Mouse (Mus musculus) midbrain, embryonic 12.5 days (tissue): ENCODE data around the gene Gfm2. TPM values are rescaled to one million over a fixed set of nuclear protein-coding genes. Genes with fewer than 3 reads are reported as not detected.

Experiments
- ATAC-seq: fragments of 200-750 bp; cut with Nextera tagmentation; 2 replicates; pipeline ENCODE4 v1.8.0; 2017; ENCODE audit warnings: low read depth, moderate TSS enrichment, moderate library complexity; ENCODE audit not compliant: low FRiP score
- H3K27ac ChIP-seq: fragments of 300-500 bp; sonication (generic); replicated peaks from 2 replicates; pipeline ENCODE4 v1.5.1; 2016; ENCODE audit warnings: mild to moderate bottlenecking
- H3K27me3 ChIP-seq: fragments of 300-500 bp; sonication (generic); 2 replicates; pipeline ENCODE4 v1.6.1; 2016; ENCODE audit warnings: mild to moderate bottlenecking
- H3K36me3 ChIP-seq: fragments of 300-500 bp; sonication (generic); 2 replicates; pipeline ENCODE4 v1.6.1; 2016
- H3K4me1 ChIP-seq: fragments of 300-500 bp; sonication (generic); 2 replicates; pipeline ENCODE4 v1.6.1; 2016
- H3K4me2 ChIP-seq: fragments of 300-500 bp; sonication (generic); replicated peaks from 2 replicates; pipeline ENCODE4 v1.6.1; 2016; ENCODE audit warnings: mild to moderate bottlenecking, moderate library complexity
- H3K4me3 ChIP-seq: fragments of 300-500 bp; sonication (generic); 2 replicates; pipeline ENCODE4 v1.5.1; 2016; ENCODE audit warnings: mild to moderate bottlenecking
- H3K9ac ChIP-seq: fragments of 300-500 bp; sonication (generic); replicated peaks from 2 replicates; pipeline ENCODE4 v1.6.1; 2016; ENCODE audit warnings: mild to moderate bottlenecking, moderate library complexity
- H3K9me3 ChIP-seq: fragments of 300-500 bp; sonication (generic); 2 replicates; pipeline ENCODE4 v1.6.1; 2016; ENCODE audit warnings: mild to moderate bottlenecking
- WGBS: fragments of 180-500 bp; shearing (Covaris S2); methylation state at CpG from one replicate; pipeline ENCODE4 v1.1.7; 2016; 5-methylcytosine and 5-hydroxymethylcytosine counted together
- polyA plus RNA-seq: library from polyadenylated mRNA; unstranded; fragments of >200 nt; fragmentation: Nextera tagmentation; extraction: Ambion mirVana; gene quantifications from 2 replicates; pipeline ENCODE4 v1.2.1, GENCODE M21; 2016

The Gfm2 gene
- polyA plus RNA-seq, 1 experiment from 2014 or later, result 35.7 TPM

DNA sequence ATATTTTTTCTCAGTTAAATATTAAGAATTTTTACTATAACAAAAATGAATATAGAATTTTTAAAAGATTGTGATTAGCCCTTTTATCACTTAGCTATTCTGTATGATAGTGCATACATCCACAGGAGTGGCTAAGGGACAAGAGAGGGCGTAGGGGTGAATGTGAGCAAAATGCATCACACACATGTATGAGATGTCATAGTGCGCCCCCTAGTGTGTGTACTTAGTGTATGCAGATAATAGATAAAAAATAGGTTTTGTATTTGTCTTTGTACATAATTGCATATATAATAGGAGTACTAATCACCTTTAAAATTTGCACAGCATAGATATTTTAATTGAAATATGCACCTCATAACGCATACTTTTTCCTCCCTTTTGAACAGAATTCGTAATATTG, 8.1 kb downstream of the Gfm2 start:
- Histone ChIP-seq H3K36me3 (peaks cover 59% of the 10 kb centered on the region), H3K9me3 (no peaks in the 10 kb centered on the region), H3K4me3 (no peak overlapping the region), H3K4me2 (no peak overlapping the region), H3K9ac (no peak overlapping the region), H3K4me1 (no peaks in the 10 kb centered on the region), H3K27ac (no peak overlapping the region), H3K27me3 (no peaks in the 10 kb centered on the region)
- 63% methylated on average over 4 of the region's 4 CpGs for WGBS
- ATAC-seq, result no peak

DNA sequence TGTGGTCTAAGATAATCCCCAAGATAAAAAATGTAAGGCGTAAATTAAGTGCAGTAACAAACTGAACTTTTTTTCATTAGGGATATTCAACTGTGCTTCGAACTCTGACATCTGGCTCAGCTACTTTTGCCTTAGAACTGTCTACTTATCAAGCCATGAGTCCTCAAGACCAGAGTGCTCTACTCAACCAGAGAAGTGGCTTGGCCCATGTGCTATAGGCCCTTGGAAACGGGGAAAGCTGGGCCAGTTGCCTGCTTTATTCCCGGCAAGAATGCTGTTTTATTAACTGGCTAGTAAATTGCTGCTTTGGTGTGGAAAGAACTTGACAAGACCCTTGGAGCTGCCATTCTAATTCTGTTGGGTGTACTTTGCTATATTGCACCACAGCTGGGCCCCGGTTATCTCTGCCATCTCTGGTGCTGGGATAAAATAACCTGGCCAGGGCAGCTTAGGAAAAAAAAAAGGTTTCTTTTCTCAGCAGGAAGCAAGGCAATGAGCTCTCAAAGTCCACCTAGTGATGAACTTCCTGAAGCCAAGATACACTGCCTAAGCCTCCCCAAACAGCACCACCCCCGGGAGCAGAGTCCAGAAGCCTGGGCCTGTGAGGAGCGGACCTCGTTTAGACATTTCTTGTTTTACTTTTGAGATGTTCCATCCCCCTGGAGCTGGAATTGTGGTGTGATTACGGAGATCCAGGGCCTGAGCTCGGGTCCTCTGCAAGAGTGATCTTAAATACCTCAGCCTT, 38.0 kb downstream of the Gfm2 start:
- no peak overlapping the region for H3K4me3 ChIP-seq
- no peak overlapping the region for H3K27ac ChIP-seq
- no peak overlapping the region for H3K9ac ChIP-seq
- ATAC-seq, result no peak
- H3K4me1 ChIP-seq, result peaks cover 11% of the 10 kb centered on the region
- H3K36me3 ChIP-seq, result peaks cover 85% of the 10 kb centered on the region
- WGBS, result 92% methylated on average over 10 of the region's 10 CpGs
- no peaks in the 10 kb centered on the region for H3K9me3 ChIP-seq
- no peaks in the 10 kb centered on the region for H3K27me3 ChIP-seq
- no peak overlapping the region for H3K4me2 ChIP-seq

DNA sequence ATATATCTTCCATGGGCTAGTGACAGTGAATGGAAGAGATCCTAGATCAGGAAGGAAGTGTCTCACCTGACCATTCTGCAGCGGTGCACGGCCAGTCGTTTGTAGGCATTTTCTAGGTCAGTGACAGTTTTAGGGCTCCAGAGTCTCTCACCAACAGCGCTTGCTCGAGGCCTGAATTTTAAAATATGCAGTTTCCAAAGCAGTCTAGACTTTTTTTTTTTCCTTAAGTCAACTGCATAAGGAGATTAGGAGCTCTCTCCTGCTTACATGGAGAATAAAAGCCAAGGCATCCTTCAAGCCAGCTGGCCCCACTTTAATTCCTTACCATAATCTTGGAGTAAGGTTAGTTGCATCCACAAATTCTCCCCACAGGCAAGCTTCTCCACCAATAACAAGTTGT, 39.0 kb downstream of the Gfm2 start:
- Histone ChIP-seq H3K27me3 (no peaks in the 10 kb centered on the region), H3K4me3 (no peak overlapping the region), H3K4me1 (peaks cover 13% of the 10 kb centered on the region), H3K4me2 (no peak overlapping the region), H3K9ac (no peak overlapping the region), H3K9me3 (no peaks in the 10 kb centered on the region), H3K27ac (no peak overlapping the region), H3K36me3 (peaks cover 79% of the 10 kb centered on the region)
- WGBS, result 77% methylated on average over 5 of the region's 5 CpGs
- no peak for ATAC-seq

DNA sequence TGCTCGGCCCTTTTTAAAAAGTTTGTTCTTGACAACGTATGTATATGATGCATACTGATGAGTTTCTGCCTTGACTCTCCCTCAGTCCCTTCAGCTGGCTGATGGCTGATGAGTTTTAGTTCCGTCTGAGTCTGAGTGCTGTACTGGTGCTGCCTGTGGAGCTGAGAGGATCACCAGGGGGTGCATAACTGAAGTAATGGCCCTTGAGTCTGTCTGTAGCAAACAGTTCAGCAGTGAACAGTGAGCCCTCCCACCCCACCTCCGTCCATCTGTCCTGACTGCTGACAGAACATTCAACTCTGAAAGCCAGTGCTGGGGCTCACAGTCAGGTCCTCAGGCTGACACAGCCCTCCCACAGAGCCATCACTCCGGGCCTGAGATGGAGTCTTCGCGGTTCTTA, 41.2 kb downstream of the Gfm2 start:
- no peaks in the 10 kb centered on the region for H3K27me3 ChIP-seq
- H3K36me3 ChIP-seq, result peaks cover 61% of the 10 kb centered on the region
- no peak overlapping the region for H3K9ac ChIP-seq
- no peak overlapping the region for H3K27ac ChIP-seq
- H3K4me3 ChIP-seq, result no peak overlapping the region
- H3K4me2 ChIP-seq, result no peak overlapping the region
- peaks cover 13% of the 10 kb centered on the region for H3K4me1 ChIP-seq
- no peaks in the 10 kb centered on the region for H3K9me3 ChIP-seq
- 67% methylated on average over 7 of the region's 7 CpGs for WGBS
- ATAC-seq, result no peak

DNA sequence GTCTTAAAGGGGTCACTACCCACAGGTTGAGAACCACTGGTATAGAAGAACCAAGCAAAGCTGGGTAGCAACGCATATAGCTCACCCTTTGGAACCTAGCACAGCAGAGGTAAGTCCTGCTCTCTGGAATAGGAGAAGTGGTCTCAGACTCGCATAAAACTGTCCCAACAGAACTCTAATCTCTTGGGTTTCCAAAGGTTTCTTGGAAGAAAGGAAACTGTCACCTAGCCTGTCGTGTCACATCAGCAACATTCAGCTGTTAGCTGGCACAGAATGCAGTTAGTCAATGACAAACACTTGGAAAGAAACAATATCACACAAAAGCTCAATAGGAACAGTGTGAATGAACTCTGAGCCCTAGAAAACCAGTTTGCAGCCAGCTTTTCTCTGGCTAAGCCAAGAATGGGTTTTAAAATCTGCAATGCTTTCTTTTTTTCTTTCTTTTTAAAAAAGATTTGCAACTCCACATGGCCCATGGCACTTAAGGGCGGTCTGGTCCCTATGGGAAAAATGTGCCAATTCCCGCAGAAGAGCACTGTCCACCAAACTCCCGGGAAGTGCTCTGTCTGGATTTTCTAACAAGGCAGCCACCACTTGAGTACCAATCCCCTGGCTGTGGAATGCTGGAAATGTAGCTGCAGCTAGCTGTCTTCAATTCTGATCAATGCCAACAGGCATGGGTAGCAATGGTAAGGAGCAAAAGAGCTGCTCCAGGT, 42.5 kb downstream of the Gfm2 start:
- peaks cover 48% of the 10 kb centered on the region for H3K36me3 ChIP-seq
- H3K27ac ChIP-seq, result no peak overlapping the region
- H3K4me3 ChIP-seq, result no peak overlapping the region
- ATAC-seq, result no peak
- H3K4me2 ChIP-seq, result no peak overlapping the region
- no peak overlapping the region for H3K9ac ChIP-seq
- H3K9me3 ChIP-seq, result no peaks in the 10 kb centered on the region
- H3K27me3 ChIP-seq, result no peaks in the 10 kb centered on the region
- 53% methylated on average over 6 of the region's 6 CpGs for WGBS
- H3K4me1 ChIP-seq, result peaks cover 13% of the 10 kb centered on the region

DNA sequence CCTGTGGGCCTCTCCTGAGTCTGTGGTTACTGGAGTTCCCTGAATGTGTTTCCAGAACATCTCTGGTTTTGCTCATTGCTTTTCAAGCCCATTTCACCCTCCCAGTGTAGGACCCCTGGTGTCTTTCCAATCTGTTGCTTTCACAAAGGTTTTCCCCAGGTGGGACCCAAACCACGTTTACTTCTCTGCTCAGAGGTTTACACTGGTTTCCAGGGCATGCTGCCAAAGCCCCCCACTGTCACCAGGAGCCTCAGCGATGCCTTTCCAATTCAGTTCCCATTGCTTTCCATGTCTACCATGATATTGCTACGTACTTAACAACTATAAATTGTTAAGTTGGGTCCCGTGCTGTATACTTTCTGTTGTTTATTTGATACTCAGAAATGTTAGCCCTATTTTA, 45.1 kb downstream of the Gfm2 start:
- 75% methylated on average over 4 of the region's 4 CpGs for WGBS
- H3K9me3 ChIP-seq, result no peaks in the 10 kb centered on the region
- ATAC-seq, result no peak

DNA sequence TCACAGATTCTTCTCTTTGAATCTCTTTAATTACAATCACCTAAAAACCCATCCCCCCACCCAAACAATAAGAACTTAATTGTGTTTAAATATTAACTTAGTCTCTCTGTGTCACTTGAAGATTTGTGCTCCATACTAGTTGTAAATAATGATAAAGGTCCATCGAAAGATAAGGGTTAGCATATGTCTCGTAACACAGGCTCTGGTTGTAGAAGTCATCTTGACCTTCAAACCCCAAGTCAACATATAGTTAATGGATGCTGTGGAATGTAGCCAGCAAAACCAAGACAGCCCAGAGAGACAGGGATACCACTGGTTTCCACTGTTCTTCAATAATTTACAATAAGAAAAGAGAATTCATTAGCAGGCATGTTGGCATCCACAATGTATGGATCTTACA, 46.4 kb downstream of the Gfm2 start:
- H3K9ac ChIP-seq, result no peak overlapping the region
- WGBS, result 98% methylated on average over 2 of the region's 2 CpGs
- H3K4me2 ChIP-seq, result no peak overlapping the region
- no peaks in the 10 kb centered on the region for H3K9me3 ChIP-seq
- no peaks in the 10 kb centered on the region for H3K27me3 ChIP-seq
- H3K36me3 ChIP-seq, result peaks cover 15% of the 10 kb centered on the region
- H3K4me3 ChIP-seq, result no peak overlapping the region
- ATAC-seq, result no peak
- no peak overlapping the region for H3K27ac ChIP-seq
- peaks cover 13% of the 10 kb centered on the region for H3K4me1 ChIP-seq

More for the DNA sequence above, 45.1 kb downstream of the Gfm2 start:
- Histone ChIP-seq H3K4me2 (no peak overlapping the region), H3K27ac (no peak overlapping the region), H3K36me3 (peaks cover 27% of the 10 kb centered on the region), H3K27me3 (no peaks in the 10 kb centered on the region), H3K9ac (no peak overlapping the region), H3K4me3 (no peak overlapping the region), H3K4me1 (peaks cover 13% of the 10 kb centered on the region)

DNA sequence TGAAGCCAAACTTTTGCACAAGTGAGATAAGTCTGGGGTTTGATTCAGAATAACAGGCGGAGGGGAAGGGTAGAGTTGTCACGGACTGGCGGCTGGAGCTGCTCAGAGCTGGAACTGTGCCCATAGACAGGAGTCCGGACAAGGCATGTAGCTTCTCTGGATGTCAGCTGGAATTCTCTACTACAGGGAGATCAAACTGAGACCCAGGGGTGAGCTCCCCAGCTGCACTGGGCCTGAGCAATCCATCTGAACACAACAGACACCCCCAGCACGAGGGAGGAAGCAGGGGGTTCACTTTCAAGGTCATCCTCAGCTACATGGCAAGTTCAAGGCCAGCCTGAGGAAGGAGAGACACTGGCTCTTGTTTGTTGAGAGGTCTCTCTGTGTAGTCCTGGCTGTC, 46.9 kb downstream of the Gfm2 start:
- no peak for ATAC-seq
- H3K36me3 ChIP-seq, result peaks cover 10% of the 10 kb centered on the region
- H3K4me3 ChIP-seq, result no peak overlapping the region
- no peak overlapping the region for H3K9ac ChIP-seq
- H3K4me2 ChIP-seq, result no peak overlapping the region
- peaks cover 12% of the 10 kb centered on the region for H3K4me1 ChIP-seq
- no peaks in the 10 kb centered on the region for H3K9me3 ChIP-seq
- no peak overlapping the region for H3K27ac ChIP-seq
- H3K27me3 ChIP-seq, result no peaks in the 10 kb centered on the region
- WGBS, result 79% methylated on average over 5 of the region's 5 CpGs

DNA sequence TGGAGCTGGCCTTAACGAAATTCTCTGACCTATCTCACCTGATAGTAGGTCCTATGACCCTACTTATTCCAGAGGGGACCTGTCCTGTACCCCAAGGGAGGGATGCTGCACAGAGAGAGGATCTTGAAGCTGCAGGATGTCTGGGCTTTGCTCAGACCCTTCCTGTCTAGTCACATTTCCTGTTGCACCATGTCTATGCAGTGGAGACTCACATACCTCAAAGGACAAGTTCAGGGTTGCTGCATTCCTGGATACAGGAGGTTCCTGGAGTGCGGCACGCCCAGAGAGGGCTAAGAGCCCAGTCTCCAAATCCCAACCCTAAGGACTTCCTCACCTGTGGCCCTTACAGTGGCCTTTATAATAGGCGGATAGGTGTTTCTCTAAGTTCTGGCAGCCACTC, 48.6 kb downstream of the Gfm2 start:
- Histone ChIP-seq H3K27me3 (no peaks in the 10 kb centered on the region), H3K9ac (no peak overlapping the region), H3K27ac (no peak overlapping the region), H3K4me1 (no peaks in the 10 kb centered on the region), H3K9me3 (no peaks in the 10 kb centered on the region), H3K4me3 (no peak overlapping the region), H3K36me3 (no peaks in the 10 kb centered on the region), H3K4me2 (no peak overlapping the region)
- no peak for ATAC-seq
- 90% methylated on average over 4 of the region's 4 CpGs for WGBS

DNA sequence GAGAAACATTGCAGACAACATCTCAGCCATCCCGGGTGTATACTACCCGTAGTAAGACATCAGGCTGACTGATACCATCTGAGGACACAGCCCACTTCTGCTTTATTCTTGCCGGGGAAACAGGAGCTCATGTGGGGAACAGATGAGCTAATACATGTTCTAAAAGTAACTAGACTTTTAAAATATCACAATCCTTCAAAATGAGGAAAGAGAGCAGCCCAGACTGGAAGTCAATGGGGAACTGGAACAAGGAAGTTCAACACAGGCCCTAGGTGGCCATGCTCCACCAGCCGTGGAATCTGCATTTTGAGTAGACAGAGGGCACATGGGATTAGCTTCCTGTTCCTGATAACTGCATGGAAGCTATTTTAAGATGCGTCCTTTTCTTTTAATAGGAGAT, 50.0 kb downstream of the Gfm2 start:
- WGBS, result 88% methylated on average over 5 of the region's 5 CpGs
- H3K27me3 ChIP-seq, result no peaks in the 10 kb centered on the region
- no peak for ATAC-seq
- no peak overlapping the region for H3K27ac ChIP-seq
- no peak overlapping the region for H3K9ac ChIP-seq
- H3K4me3 ChIP-seq, result no peak overlapping the region
- no peak overlapping the region for H3K4me2 ChIP-seq
- H3K9me3 ChIP-seq, result no peaks in the 10 kb centered on the region
- H3K36me3 ChIP-seq, result no peaks in the 10 kb centered on the region
- no peaks in the 10 kb centered on the region for H3K4me1 ChIP-seq

DNA sequence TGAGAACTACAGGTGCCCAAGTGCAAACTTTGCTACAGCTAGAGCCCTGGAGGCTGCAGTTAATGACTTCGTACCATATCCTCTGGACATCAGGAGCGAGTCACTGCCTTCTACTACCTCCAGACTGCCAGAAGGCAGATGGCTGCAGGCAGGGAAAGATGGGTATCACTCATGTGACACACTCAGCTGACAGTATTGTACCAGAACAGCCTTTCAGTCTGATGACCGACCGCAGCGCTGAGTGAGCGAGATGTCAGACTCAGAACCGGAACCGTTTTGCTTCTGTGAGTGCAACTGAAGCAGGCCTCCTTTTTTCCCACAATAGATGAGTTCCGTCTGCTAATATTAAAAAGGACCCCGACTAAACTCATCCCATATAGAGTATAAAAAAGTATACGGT, 54.9 kb downstream of the Gfm2 start:
- WGBS, result 90% methylated on average over 11 of the region's 11 CpGs
- Histone ChIP-seq H3K4me2 (no peak overlapping the region), H3K9me3 (no peaks in the 10 kb centered on the region), H3K9ac (no peak overlapping the region), H3K4me3 (no peak overlapping the region), H3K4me1 (no peaks in the 10 kb centered on the region), H3K27ac (no peak overlapping the region), H3K27me3 (peaks cover 5% of the 10 kb centered on the region; the same call in 1 of the 2 replicates), H3K36me3 (no peaks in the 10 kb centered on the region)
- ATAC-seq, result no peak

DNA sequence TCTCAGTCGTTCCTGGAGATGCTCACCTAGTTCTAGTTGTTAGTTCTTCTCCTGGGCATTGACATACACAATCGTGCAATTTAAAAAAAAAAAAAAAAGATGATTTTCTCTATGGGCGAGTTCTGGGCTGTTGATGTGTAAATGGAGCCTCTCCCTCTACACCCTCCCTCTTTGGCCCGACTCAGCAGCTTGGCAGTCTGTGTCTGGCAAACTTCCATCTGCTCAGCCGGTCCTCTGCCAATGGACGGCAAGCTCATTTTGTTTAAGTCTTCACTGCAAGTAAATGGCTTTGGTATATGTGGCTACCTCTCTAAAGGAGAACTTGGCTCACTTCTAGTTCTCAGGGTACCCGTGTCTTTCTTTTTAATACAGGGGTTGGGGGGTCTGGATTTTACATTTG, 55.7 kb downstream of the Gfm2 start:
- Histone ChIP-seq H3K4me2 (no peak overlapping the region), H3K4me3 (no peak overlapping the region), H3K9me3 (no peaks in the 10 kb centered on the region), H3K4me1 (0 out of 2 replicates have a peak, but pooled peaks cover 2% of the 10 kb centered on the region), H3K27ac (no peak overlapping the region), H3K9ac (no peak overlapping the region), H3K36me3 (no peaks in the 10 kb centered on the region), H3K27me3 (peaks cover 5% of the 10 kb centered on the region; the same call in 1 of the 2 replicates)
- no peak for ATAC-seq
- 74% methylated on average over 7 of the region's 7 CpGs for whole genome bisulfite sequencing
